Comparison of ENCODE assay signal across 18 mouse cellular contexts in genomic region chr10:31074004-31074645, GRCm38 (mm10).
"Had no signal": no experiment of that assay in that cellular context is flagged by ENCODE, and none has a peak within 500 bp of the region (broad histone marks: within the 10 kb centered on the region; RNA-seq: fewer than 3 reads in every experiment).

No protein-coding gene starts in this region.

- DNase-seq: kidney, adult 18-20 months; kidney, adult 9 months; kidney, postnatal 14 days; kidney, postnatal 4 days; layer of hippocampus, adult 9-11 months; liver, postnatal 0 days; lung, embryonic 14.5 days; right cerebral cortex, adult 18-20 months; right cerebral cortex, postnatal 14 days; right cerebral cortex, postnatal 4 days; thymus, postnatal 25 days had no signal

- H3K9ac ChIP-seq: liver, embryonic 14.5 days; liver, postnatal 0 days; lung, embryonic 14.5 days; midbrain, embryonic 12.5 days; midbrain, embryonic 15.5 days; neural tube, embryonic 13.5 days had no signal

- H3K9me3 ChIP-seq: midbrain, embryonic 12.5 days; midbrain, embryonic 15.5 days; neural tube, embryonic 13.5 days had no signal

- H3K4me2 ChIP-seq: lung, embryonic 14.5 days; midbrain, embryonic 12.5 days; midbrain, embryonic 15.5 days; neural tube, embryonic 13.5 days had no signal

- ATAC-seq: liver, postnatal 0 days; lung, postnatal 0 days; midbrain, embryonic 15.5 days had no signal

- H3K4me3 ChIP-seq: midbrain, embryonic 12.5 days; midbrain, embryonic 15.5 days; neural tube, embryonic 13.5 days had no signal

- H3K36me3 ChIP-seq: midbrain, embryonic 12.5 days; midbrain, embryonic 15.5 days; neural tube, embryonic 13.5 days had no signal

- H3K27me3 ChIP-seq: midbrain, embryonic 12.5 days; midbrain, embryonic 15.5 days; neural tube, embryonic 13.5 days had no signal

- H3K27ac ChIP-seq: liver, embryonic 14.5 days; macrophage; midbrain, embryonic 12.5 days; midbrain, embryonic 15.5 days; neural tube, embryonic 13.5 days; stomach, postnatal 0 days had no signal

- H3K4me1 ChIP-seq: midbrain, embryonic 12.5 days; midbrain, embryonic 15.5 days had no signal
